Mouse (Mus musculus) ovary, postnatal 10 days (tissue): ENCODE results near the gene Myh3.

Experiments used
- DNase-seq: peaks from one replicate; pipeline ENCODE4 v3.0.0; 2022; ENCODE audit warnings: low spot score

Myh3 gene

GRCm38 (mm10) chr11:67105689-67106088, 27.6 kb downstream of the Myh3 start:
- no peak for DNase-seq

- no peak for DNase-seq
These were observed 28.9 kb downstream of the Myh3 start for GRCm38 (mm10) chr11:67106973-67107372.

- peak; percentile 45 for DNase-seq
These were observed 32.3 kb downstream of the Myh3 start for GRCm38 (mm10) chr11:67110168-67110948.

- DNase-seq, result peak; percentile 22
These were observed 34.1 kb downstream of the Myh3 start for GRCm38 (mm10) chr11:67112019-67112850.

GRCm38 (mm10) chr11:67112851-67113202, 34.7 kb downstream of the Myh3 start:
- DNase-seq, result peak; percentile 45

GRCm38 (mm10) chr11:67113381-67113780, 35.3 kb downstream of the Myh3 start:
- DNase-seq, result no peak

GRCm38 (mm10) chr11:67114261-67114660, 36.2 kb downstream of the Myh3 start:
- DNase-seq, result no peak

GRCm38 (mm10) chr11:67114901-67115300, 36.8 kb downstream of the Myh3 start:
- no peak for DNase-seq

- no peak for DNase-seq
These were observed 38.6 kb downstream of the Myh3 start for GRCm38 (mm10) chr11:67116725-67117124.

- no peak for DNase-seq
These were observed 41.5 kb downstream of the Myh3 start for GRCm38 (mm10) chr11:67119539-67120070.

- DNase-seq, result no peak
These were observed 42.7 kb downstream of the Myh3 start for GRCm38 (mm10) chr11:67120697-67121294.

GRCm38 (mm10) chr11:67124943-67125342, 46.8 kb downstream of the Myh3 start:
- DNase-seq, result no peak

GRCm38 (mm10) chr11:67125361-67125760, 47.3 kb downstream of the Myh3 start:
- no peak for DNase-seq

- no peak for DNase-seq
These were observed 55.4 kb downstream of the Myh3 start for GRCm38 (mm10) chr11:67133526-67133925.

GRCm38 (mm10) chr11:67134654-67135053, 56.6 kb downstream of the Myh3 start:
- DNase-seq, result no peak

- no peak for DNase-seq
These were observed 57.4 kb downstream of the Myh3 start for GRCm38 (mm10) chr11:67135532-67135931.

- no peak for DNase-seq
These were observed 61.5 kb downstream of the Myh3 start for GRCm38 (mm10) chr11:67139556-67139955.

- DNase-seq, result no peak
These were observed 62.1 kb downstream of the Myh3 start for GRCm38 (mm10) chr11:67140175-67140574.

- DNase-seq, result no peak
These were observed 62.9 kb downstream of the Myh3 start for GRCm38 (mm10) chr11:67141031-67141430.

- no peak for DNase-seq
These were observed 63.9 kb downstream of the Myh3 start for GRCm38 (mm10) chr11:67142047-67142446.

GRCm38 (mm10) chr11:67143065-67143464, 65.0 kb downstream of the Myh3 start:
- DNase-seq, result no peak

GRCm38 (mm10) chr11:67143863-67144498, 65.9 kb downstream of the Myh3 start:
- no peak for DNase-seq
